Mouse (Mus musculus) testis, adult 2 months (tissue): ENCODE results near the gene Ntan1.

Experiments used
- CTCF ChIP-seq: fragments of 200-500 bp; IDR thresholded peaks from 2 replicates; pipeline ENCODE4 v1.5.1; 2012; ENCODE audit warnings: low read depth, mild to moderate bottlenecking, inconsistent platforms, low read length, moderate library complexity; ENCODE audit not compliant: control insufficient read depth, insufficient read depth, insufficient replicate concordance
- POLR2A ChIP-seq: fragments of 200-500 bp; IDR thresholded peaks from 2 replicates; pipeline ENCODE4 v1.6.1; 2012; ENCODE audit warnings: low read depth, mild to moderate bottlenecking, inconsistent platforms, low read length, moderate library complexity; ENCODE audit not compliant: control insufficient read depth

- TF ChIP-seq CTCF (no peak), POLR2A (no peak)
These were observed 49.4 kb downstream of the Ntan1 start for GRCm38 (mm10) chr16:13867910-13868514.
